Mouse (Mus musculus) erythroblast, embryonic 14.5 days (primary cell): ENCODE measurements around the gene Fam241b. TPM values are rescaled to one million over a fixed set of nuclear protein-coding genes. Genes with fewer than 3 reads are reported as not detected.

ENCODE experiments used
- H3K27me3 ChIP-seq: 2 replicates; pipeline ENCODE4 v1.6.1; 2012; ENCODE audit warnings: inconsistent platforms; ENCODE audit not compliant: control insufficient read depth
- H3K36me3 ChIP-seq: 2 replicates; pipeline ENCODE4 v1.6.1; 2012; ENCODE audit warnings: mild to moderate bottlenecking, inconsistent platforms; ENCODE audit not compliant: control insufficient read depth
- H3K4me1 ChIP-seq: 2 replicates; pipeline ENCODE4 v1.6.1; 2012; ENCODE audit warnings: inconsistent platforms; ENCODE audit not compliant: control insufficient read depth
- H3K4me3 ChIP-seq: replicated peaks from 2 replicates; pipeline ENCODE3; 2012; ENCODE audit warnings: moderate library complexity, mild to moderate bottlenecking, inconsistent platforms
- H3K9me3 ChIP-seq: 2 replicates; pipeline ENCODE4 v1.6.1; 2012; ENCODE audit warnings: low read length, inconsistent platforms, mixed read lengths; ENCODE audit not compliant: control insufficient read depth
- GATA1 ChIP-seq: IDR thresholded peaks from 2 replicates; pipeline ENCODE4 v1.6.1; 2012; ENCODE audit warnings: low read length, inconsistent platforms, mixed read lengths
- TAL1 ChIP-seq: IDR thresholded peaks from 3 replicates; pipeline ENCODE4 v1.6.1; 2012; ENCODE audit warnings: low read length, inconsistent platforms, mixed read lengths
- polyA plus RNA-seq: library from polyadenylated mRNA; stranded (reverse); fragments of >175 nt; gene quantifications from 2 replicates; pipeline ENCODE4 v1.2.3, GENCODE M21; 2012

Gene Fam241b
- polyA plus RNA-seq, 1 experiment: 0.02 TPM

DNA sequence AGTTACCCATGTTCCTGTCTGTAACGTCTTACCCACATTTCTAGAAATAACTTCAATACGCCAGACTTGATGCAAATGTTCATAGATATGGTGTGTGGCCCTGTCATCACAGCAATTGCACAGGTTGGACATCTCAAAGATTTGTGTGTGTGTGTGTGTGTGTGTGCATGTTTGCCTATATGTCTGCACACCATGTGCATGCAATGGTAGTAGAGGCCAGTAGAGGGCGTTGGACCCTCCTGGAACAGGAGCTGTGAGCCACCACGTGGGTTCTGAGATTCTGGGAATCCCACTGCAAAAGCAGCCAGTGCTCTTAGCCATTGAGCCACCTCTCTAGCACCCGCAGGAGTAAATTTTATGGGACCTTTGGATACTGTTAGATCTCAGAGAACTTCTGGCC is 80.9 kb downstream of the Fam241b start:
- Histone ChIP-seq H3K4me1 (peaks cover 4% of the 10 kb centered on the region), H3K36me3 (no peaks in the 10 kb centered on the region), H3K27me3 (no peaks in the 10 kb centered on the region), H3K9me3 (no peaks in the 10 kb centered on the region), H3K4me3 (no peak overlapping the region)
- no peak for TF ChIP-seq TAL1
- no peak for TF ChIP-seq GATA1

DNA sequence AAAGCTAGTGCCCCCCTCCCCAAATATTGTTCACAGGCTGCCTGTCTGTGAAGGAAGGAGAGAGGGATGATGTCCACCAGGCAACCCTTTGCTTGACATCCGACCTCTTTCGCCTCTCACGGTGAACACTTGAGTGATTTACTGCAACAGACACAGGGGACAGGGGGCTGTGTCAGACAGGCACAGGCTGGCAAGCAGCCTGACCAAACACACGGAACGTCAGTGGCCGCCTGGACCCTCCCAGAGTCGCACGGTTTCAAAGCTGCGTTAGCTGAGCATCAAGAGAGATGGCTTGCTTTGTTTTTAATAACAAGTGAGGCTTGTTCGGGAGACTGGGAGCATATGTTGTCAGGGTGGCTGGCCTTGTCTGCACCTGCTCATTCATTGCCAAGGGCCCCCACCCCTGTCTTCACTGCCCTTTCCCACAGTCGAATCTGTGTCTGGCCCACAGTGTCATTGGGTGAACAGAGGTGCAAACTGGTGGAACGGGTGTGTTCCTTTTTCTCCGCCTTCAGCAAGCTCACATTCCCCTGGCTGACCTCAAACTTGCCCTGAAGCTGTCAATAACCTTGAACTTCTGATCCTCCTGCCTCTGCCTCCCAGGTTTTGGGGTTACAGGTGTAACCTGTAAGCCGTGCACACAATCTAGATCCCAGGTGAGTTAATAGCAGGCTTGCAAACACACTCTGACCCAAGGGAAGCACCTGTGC is 82.6 kb downstream of the Fam241b start:
- Histone ChIP-seq H3K9me3 (no peaks in the 10 kb centered on the region), H3K4me1 (no peaks in the 10 kb centered on the region; the same call in 1 of the 2 replicates), H3K4me3 (no peak overlapping the region), H3K36me3 (no peaks in the 10 kb centered on the region), H3K27me3 (no peaks in the 10 kb centered on the region)
- TF ChIP-seq GATA1: no peak
- no peak for TF ChIP-seq TAL1

DNA sequence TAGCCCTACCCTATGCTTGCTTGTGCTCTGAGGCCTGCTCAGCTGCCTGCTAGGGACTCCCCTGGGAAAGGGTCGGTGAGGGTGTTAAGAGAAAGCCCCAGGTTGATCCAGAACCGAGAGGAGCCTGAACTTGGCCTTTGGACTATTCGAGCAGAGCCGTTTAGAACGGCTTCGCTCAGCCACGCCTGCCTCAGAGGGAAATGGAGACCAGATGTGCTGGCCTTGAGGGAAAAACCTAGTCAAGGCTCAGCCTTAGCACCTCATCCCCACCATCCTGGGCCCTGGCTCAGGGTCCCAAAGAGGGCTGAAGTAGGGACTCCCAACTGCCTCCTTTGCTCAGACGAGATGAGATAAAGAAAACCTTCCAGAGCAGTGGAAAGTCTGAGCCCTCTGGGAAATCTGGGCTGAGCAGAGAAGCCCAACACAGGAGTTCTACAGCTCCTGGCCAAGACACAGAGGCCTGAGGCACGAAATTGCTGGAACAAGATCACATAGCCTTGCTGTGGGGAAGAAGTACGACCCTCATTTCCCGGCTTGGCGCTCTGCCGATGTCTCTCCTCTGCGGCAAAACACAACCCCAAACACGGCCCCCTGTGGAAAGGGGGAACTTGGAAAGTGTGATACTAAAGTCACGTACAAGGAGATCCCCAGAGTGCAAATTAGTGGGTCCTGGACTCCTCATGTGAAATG is 83.4 kb downstream of the Fam241b start:
- no peak for TF ChIP-seq GATA1
- no peak for TF ChIP-seq TAL1
- Histone ChIP-seq H3K4me3 (no peak overlapping the region), H3K9me3 (no peaks in the 10 kb centered on the region), H3K4me1 (no peaks in the 10 kb centered on the region), H3K27me3 (no peaks in the 10 kb centered on the region), H3K36me3 (no peaks in the 10 kb centered on the region)

DNA sequence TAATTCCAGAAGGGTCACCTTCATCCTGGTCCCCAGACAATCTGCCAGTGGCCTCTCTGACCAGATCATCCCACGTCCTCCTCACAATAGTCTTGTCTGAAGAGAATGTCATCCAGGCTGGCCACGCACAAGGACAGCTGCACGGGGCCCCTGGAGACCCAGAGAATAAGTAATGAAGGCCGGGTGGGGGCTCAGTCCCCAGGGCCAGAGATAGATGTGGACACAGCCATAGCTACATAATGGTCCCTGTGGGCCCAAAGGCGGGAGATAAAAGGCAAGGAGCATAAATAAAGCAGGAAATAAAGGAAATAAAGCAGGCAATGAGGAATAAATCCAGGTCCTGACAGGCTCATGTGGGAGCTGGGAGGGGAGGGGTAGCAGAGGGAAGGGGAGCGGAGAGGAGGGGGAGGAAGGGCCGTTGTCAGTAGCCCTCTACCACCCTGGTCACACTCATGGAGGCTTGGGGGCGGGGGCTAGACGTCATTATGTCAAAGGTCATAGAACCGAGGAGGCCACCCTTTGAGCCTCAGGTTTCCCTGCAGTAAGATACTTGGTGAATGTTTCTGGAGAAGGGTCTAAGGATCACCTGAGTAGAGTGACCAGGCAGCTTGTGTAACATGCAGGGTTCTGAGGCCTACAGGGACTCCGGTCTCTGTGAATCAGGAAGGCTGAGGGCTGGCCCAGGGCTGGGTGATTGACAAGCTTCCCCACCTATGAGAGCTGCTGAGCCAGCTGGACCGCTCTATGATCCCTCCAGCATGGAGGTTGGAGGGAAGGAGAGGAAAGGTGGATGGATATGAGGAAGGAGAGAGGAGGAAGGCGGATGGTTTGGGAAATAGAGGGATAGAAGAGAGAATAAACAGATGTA is 85.0 kb downstream of the Fam241b start:
- Histone ChIP-seq H3K4me3 (no peak overlapping the region), H3K4me1 (no peaks in the 10 kb centered on the region), H3K9me3 (no peaks in the 10 kb centered on the region), H3K27me3 (no peaks in the 10 kb centered on the region), H3K36me3 (no peaks in the 10 kb centered on the region)
- no peak for TF ChIP-seq TAL1
- TF ChIP-seq GATA1: no peak

Other genes starting within 250 kb of the Fam241b start
- gene Col13a1, start 164.8 kb downstream of the Fam241b start, polyA plus RNA-seq: 0.03 TPM in 1 of 2 replicates, not detected in the other
- gene Neurog3, start 10.8 kb downstream of the Fam241b start, polyA plus RNA-seq: not detected in 2 replicates
- gene Tspan15, start 87.3 kb upstream of the Fam241b start, polyA plus RNA-seq: 0.29 and 0.30 TPM in 2 replicates
- gene Tacr2, start 108.5 kb upstream of the Fam241b start, polyA plus RNA-seq: not detected in 2 replicates
- 47.9 and 53.6 TPM in 2 replicates for gene Hk1, start 236.0 kb upstream of the Fam241b start, polyA plus RNA-seq